Comparison of ENCODE assay signal across 24 mouse cellular contexts in the genomic region with DNA sequence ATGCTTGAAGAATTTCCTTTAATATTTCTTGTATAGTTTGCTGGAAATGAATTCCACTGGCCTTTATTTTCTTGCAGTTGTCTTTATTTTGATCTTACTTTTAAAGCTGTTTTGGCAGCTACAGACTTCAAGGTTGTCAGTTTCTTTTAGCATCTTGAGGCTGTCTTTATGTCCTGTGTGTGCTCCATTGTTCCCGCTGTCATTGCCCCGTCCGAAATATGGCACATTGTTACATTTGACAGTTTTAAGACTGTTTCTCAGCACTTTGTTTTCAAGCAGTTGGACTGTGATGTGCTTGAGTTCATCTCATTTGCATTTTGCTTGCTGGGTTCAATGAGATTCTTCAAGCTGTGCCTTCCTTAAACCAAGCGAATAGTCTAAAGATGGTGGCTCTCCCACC. TPM values are rescaled to one million over a fixed set of nuclear protein-coding genes. Genes with fewer than 3 reads are reported as not detected.
"Had no signal": no experiment of that assay in that cellular context is flagged by ENCODE, and none has a peak within 500 bp of the region (broad histone marks: within the 10 kb centered on the region; RNA-seq: fewer than 3 reads in every experiment).

No protein-coding gene starts in this region.

- H3K36me3 ChIP-seq: kidney, embryonic 15.5 days; limb, embryonic 12.5 days; limb, embryonic 15.5 days; neural tube, embryonic 13.5 days; stomach, embryonic 15.5 days had no signal

- H3K27ac ChIP-seq: kidney, embryonic 15.5 days; limb, embryonic 12.5 days; limb, embryonic 15.5 days; liver, embryonic 14.5 days; neural tube, embryonic 13.5 days; stomach, embryonic 15.5 days had no signal

- H3K4me3 ChIP-seq: kidney, embryonic 15.5 days; limb, embryonic 12.5 days; limb, embryonic 15.5 days; megakaryocyte, embryonic 14.5 days; myocyte; neural tube, embryonic 13.5 days; stomach, embryonic 15.5 days had no signal

- DNase-seq: kidney, adult 2 months; kidney, postnatal 10 days; kidney, postnatal 36 days; left cerebral cortex, postnatal 4 days; liver, postnatal 0 days; lung, embryonic 14.5 days; retina, postnatal 1 day; right cerebral cortex, postnatal 25 days; spleen, adult 18-20 months; thymus, postnatal 25 days had no signal

- H3K4me2 ChIP-seq: kidney, embryonic 15.5 days; limb, embryonic 12.5 days; limb, embryonic 15.5 days; liver, embryonic 11.5 days; lung, embryonic 14.5 days; neural tube, embryonic 13.5 days; stomach, embryonic 15.5 days had no signal

- ATAC-seq: intestine, postnatal 0 days; liver, postnatal 0 days; lung, postnatal 0 days had no signal

- H3K9me3 ChIP-seq: kidney, embryonic 15.5 days; limb, embryonic 12.5 days; limb, embryonic 15.5 days; neural tube, embryonic 13.5 days; stomach, embryonic 15.5 days had no signal

- H3K9ac ChIP-seq: kidney, embryonic 15.5 days; limb, embryonic 12.5 days; limb, embryonic 15.5 days; liver, embryonic 14.5 days; liver, postnatal 0 days; lung, embryonic 14.5 days; neural tube, embryonic 13.5 days; stomach, embryonic 15.5 days had no signal

- H3K27me3 ChIP-seq: kidney, embryonic 15.5 days; limb, embryonic 12.5 days; limb, embryonic 15.5 days; megakaryocyte, embryonic 14.5 days; neural tube, embryonic 13.5 days; stomach, embryonic 15.5 days had no signal

- H3K4me1 ChIP-seq: kidney, embryonic 15.5 days; limb, embryonic 12.5 days; limb, embryonic 15.5 days; megakaryocyte, embryonic 14.5 days; neural tube, embryonic 13.5 days; stomach, embryonic 15.5 days had no signal

RNA-seq across cellular contexts. Expression of a gene that starts 17.0 kb away (rescaled TPM):
- total RNA-seq: monocyte, adult 5-6 weeks; neutrophil, adult 5-6 weeks had no signal
- polyA plus RNA-seq: liver, postnatal 0 days; myocyte; thymus, postnatal 0 days had no signal
